Mouse (Mus musculus) adrenal gland, postnatal 4 days (tissue): Measurements from ENCODE around the gene Rpn2. TPM values are rescaled to one million over a fixed set of nuclear protein-coding genes. Genes with fewer than 3 reads are reported as not detected.

ENCODE experiments used
- DNase-seq, 2 experiments: peaks; one replicate each; pipeline ENCODE4 v3.0.0; 2021 to 2022; ENCODE audit warnings: low spot score in 2 of 2, mixed read lengths in 2 of 2
- total RNA-seq, 2 experiments: library from RNA; stranded (reverse); gene quantifications; 2 replicates each; pipeline ENCODE4 v1.2.3; 2021

Gene Rpn2
- total RNA-seq, 2 experiments from 2014 or later = 237 to 244 TPM

DNA sequence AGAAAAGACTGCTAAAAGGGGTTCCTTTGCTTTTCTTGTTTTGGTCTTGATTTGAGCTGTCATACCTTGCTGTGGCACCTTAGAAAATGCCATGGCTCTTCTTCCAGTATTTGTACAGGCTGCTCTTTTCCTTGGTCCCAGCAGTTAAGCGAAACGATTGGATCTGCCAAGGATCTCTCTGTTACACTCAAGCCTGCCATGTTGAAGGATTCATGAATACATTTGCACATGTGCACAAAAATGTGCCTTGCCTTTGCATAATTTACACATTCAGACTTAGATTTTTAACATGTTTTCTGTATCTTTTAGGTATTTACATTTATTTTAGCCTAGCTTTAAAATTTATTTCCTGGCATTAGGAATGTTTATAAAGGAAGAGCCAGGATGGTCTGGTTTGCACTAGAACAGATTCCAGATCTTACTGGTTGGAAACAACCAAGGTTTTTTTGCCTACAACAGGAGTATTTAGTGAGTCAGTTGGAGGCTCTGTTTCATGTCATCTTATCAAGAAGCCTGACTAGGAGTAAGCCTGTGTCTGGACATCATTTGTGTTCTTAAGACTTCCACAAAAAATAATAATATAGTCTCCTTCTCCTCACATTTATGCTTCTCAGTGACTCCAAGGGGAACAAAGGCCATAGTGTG is 29.6 kb downstream of the Rpn2 start:
- DNase-seq = no peak

DNA sequence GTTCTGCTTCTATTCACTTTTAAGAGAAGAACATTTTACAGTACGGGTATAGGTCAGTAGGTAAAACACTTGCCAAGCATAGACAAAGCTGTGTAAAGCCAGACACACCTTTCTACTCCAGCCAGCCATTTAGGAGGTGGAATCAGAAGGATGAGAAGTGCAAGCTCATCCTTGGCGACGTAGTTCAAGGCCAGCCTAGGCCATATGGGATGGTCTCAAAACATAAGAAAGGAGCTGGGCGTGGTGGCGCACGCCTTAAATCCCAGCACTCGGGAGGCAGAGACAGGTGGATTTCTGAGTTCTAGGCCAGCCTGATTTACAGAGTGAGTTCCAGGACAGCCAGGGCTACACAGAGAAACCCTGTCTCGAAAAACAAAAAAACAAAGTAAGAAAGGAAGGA is 30.8 kb downstream of the Rpn2 start:
- DNase-seq = no peak

DNA sequence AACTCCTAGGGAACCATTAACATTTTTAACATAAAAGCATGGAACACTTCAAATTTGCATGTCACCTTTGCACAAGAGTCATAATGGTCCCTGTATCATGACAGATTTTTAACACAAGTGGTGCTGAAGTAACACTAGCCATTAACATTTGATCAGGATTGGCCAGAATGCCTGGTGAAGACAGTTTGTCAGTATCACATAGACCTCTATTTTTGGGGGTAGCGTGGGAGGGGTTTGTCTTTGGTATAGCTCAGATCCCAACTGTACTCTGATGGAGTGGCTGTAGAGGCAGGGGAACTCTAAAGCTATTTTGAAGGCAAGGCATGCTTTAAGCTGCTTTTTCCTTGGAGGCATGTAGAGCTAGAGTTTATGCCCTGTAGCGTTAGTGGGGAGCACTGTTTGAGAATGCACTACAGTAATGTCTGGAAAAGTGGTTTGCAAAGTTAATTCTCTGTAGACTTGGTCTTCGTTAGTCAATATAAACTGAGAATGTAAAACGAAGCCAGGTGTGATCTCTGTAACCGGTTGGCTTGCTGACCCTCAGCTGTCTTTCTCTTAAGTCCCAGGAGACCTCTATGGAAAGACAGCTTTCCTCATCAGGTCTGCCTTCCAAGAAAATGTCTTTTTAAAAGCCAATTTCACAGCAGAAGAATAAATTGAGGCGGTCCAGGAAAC is 32.3 kb downstream of the Rpn2 start:
- no peak for DNase-seq

DNA sequence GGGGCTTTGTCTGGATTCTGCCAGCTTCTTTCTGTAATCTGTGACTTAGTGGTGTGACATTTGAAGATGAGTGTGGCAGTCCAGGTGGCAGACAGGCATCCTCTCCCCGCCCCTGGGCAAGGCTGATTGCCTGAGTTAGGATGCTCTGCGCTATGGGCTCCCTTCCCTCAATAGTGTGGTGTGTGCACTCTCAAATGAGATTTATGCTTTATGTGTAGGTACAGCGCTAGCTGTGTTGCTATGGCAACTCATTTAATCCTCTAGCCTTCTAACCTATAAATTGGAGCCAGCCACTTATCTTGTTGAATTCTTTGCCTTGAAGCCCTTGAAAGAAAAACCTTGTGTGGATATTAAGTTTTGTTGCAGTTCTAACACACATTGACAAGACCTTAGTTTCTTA is 34.9 kb downstream of the Rpn2 start:
- no peak for DNase-seq

DNA sequence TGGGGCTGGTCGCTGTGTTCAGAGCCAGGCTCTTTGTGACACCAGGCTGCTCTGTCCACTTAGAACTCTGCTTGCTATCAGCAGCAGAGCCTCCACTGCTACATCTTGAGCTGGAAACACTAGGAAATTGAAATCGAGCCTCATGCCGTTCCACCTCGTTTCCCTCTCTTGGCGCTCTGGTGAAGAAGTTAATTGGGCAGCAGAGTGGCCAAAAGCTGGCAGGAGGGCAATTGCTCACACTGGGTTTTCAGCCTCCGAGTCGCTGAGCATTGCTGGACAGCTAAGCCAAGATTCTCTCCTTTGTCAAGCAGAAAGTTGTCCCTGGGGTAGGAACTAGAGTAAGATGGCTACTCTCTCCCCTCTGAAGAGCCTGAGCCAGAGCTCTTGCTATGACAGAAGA is 35.5 kb downstream of the Rpn2 start:
- DNase-seq = no peak

DNA sequence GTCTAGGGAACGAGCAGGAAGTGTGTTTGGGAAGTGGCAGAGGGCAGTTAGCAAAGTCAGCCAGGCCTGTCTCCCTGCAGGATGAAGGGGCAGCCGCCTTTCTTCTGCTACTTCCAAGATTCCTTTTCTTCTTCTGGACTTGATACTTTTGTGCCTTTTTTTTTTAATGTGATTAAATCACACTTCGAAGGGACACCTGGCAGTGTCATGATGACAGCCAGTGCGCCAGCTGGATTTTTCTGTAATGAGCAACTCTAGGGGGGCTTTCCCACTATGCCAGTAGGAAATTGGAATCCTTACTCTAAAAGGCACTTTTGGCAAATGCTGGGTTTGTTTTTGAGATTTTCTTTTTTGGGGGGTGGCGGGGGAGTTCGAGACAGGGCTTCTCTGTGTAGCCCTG is 36.7 kb downstream of the Rpn2 start:
- no peak for DNase-seq

DNA sequence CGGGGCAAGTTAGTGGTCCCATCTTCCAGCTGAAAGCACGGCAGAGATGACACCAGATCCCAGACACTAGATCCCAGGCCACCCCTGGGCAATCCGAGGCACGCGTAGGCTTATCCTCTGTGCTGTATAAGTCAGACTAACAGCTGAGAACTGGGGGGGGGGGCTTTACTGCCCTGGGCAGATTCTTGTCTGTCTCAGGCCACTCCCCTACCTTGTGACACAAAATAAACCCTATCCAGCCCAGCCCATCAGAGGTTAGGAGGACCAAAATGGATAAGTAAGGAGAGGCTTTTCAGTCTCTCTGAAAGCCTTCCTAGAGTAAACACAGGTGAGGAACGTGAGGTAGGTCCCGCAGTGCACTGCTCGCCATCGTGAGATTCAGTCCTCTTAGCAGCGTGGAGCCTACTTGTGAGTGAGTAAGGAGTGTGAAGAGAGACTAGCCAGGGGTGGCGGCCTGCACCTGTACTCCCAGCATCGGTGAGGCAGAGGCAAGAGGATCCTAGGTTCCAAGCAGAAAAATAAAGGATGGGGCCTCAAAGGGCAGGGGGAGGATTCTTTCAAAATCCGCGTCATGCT is 37.6 kb downstream of the Rpn2 start:
- DNase-seq = no peak

DNA sequence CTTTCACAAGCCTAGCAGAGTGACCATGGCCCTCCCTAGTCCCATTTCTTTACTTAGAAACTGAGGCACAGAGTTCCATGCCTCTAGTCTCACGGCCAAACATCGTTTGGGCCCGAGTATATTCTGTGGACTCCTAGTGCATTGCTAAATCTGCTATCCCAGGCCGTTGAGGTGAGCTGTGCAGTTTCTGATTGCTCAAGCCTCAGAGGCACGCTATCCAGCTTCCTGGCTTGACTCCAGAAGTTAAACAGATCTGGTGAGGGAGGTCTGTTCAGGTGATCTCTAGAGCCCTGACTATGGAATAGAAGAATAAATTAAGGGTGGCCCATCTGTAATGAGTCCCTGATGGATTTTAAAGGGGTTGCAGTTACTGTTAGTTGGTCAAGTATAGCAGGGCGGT is 38.4 kb downstream of the Rpn2 start:
- DNase-seq = no peak

DNA sequence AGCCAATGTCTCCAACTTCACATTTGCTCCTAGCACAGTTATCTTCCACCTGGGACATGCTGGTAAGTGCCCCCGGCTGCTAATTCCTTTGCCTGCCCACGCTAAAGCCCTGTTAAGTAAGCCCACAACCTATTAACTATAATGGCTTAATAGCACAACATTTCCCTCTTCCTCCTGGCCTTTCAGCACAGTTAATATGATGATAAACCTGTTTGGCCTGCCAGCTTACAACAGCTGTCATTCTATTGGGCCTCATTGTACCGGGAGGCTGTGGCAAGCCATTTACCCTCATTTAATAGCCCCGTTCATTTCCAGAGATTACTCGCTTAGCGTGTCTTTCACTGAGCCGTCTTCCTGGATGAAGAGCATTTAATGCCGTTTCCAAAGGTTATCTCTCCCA is 41.3 kb downstream of the Rpn2 start:
- no peak for DNase-seq

DNA sequence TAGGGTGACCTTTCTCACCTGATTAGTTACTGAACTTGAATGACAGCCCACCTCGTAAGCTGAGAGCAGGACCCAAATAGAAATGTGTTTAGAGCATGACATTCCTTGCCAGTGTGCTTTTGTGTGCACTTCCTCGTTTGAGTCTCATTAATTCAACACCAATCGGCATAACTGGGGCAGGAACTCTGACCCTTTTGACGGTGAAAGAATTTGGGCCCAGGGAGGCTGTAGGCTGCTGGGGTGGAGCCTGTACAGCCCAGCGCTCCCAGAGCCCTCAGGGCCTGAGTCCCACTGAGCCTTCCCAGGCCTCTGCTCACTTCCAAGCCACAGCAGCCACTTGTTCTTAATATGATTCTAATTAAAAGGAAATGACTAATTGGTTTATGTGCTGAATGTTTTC is 42.1 kb downstream of the Rpn2 start:
- no peak for DNase-seq

DNA sequence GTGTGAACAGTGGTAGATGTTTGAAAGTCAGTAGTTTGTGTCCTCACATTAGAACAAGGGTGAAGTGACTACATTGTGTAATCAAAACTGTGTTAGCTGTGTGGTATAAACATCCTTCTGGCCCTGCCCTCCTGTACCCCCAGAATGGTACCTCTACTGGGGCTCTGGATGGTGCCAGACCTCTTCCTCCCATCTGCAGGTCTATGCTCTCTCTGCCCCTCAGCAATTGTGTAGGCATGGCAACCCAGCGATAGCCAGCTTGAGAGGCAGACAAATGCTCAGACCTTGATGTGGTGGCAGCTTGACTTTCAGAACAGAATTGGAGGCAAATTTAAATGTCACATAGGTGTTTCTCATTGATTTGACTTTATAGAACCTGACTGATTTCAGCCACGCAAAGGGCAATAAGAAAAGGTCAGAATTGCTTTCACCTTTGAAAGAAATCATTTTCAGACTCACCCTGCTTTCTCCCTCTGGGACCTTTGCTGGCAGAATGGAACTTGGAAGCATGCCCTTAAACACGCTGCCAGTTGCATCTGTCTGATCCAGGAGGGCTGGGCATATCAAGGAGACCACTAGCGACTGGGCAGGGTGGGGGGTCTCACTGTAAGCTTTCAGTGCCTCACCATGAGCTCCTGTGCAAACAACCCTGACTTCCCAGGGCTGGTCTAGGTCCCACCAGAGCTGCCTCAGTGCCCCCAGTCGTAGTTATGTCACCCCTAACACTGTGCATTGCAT is 43.4 kb downstream of the Rpn2 start:
- DNase-seq = no peak

DNA sequence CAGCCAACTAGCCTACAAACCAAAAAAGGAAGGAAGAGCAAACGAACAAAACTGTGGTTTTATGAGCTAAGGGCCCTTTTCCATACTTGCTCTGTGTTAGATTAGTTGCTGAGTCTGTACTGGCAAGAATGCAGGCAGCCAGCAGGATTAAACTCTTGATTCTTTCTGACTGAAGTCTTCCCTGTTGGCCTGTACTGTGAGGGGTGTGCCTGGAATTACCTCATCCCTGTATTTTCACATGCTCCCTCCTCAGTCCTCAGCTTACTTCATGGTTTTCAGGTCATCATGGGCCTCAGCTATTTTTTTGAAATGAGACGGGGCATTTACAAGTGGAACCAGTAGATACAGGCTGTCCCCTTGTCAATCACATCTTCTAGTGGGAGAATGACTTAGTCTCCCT is 46.4 kb downstream of the Rpn2 start:
- DNase-seq = no peak

DNA sequence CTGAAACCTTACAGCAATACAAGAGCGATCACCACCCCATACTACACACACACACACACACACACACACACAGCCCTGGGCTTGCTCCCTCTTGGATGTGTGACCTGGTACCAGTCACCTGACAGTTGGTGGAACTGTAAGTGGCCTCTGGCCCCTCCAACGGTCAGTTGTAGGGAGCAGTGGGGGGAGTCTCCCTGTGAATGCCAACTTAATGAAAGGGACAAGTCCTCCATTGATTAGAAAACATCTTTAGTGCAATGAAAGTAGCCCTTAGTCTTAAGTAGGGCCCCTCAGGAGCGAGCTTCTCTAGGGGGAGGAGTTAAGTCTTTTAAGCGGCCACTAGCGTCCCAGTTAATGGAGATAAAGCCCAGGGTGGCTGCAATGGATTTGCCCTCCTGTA is 49.3 kb downstream of the Rpn2 start:
- DNase-seq = no peak

DNA sequence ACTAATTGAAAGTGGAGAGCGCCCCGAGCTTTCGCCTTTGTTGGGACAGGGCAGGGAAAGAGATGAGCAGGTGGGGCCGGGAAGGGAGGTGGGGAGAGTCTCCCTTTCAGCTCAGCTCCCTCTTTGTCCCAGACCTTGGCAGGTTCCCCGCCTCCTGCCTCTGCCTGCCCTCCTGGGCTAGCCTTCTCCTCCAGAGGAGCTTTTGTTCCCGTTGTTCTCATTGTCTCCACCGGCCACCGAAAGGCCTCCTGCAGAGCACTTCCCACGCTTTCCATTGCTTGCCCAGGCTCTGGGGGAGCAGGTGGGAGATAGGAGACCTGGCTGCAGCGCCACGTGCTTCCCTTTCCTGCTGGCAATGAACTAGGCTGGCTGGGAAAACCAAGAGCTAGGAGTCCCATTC is 49.8 kb downstream of the Rpn2 start:
- DNase-seq = no peak

DNA sequence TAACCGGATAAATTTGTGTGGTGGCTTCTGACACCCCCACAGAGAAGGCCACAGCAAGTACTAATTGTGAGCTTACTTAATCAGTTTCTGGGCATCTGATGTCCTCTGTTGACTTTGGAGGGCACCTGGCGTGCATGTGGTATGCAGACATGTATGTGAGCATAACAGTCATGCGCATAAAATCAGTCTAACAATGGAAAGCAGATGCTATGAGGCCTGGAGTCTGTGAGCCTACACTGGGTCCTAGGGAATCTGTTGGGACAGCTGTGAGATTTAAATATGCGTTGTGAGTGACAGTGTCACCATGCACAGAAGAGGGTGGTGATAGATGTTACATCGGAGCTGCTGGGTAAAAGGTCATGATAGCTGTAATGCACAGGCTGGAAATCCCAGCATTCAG is 53.2 kb downstream of the Rpn2 start:
- DNase-seq = no peak

DNA sequence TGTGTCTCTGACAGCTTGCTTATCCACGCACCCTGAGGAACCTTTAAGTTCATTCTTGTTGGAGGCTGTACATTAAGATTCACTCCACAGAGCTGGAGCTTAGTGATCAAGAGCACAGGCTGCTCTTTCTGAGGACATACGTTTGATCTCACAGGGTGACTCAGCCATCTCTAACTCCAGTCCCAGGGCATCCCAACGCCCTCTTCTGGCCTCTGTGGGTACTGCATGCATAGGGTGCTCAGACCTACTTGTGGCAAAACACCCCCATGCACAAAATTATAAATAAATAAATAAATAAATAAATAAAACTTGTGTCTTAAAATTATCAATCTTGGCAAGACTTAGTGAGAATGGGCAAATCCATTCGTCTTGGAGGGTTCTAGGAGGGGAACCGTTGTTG is 59.8 kb downstream of the Rpn2 start:
- DNase-seq = peak; percentile 25 to 67

DNA sequence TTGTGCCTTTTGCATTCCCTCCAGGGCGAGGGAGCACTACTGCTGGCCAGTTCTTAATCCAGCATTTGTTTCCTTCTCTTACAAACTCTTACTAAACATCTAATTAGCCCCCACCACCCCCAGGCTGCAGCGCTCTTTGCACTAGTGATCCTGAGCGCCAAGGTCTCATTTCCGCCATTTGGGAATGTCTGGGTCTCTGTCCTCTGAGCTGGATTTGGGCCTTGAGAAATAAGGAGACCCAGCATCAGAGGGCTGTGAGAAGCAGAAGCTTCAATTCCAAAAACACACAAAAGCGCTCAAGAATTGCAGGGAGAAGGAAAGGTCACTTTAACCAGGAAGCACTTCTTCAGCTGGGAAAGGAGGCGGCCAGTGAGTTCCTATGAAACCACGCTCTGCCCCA is 60.7 kb downstream of the Rpn2 start:
- DNase-seq = no peak

DNA sequence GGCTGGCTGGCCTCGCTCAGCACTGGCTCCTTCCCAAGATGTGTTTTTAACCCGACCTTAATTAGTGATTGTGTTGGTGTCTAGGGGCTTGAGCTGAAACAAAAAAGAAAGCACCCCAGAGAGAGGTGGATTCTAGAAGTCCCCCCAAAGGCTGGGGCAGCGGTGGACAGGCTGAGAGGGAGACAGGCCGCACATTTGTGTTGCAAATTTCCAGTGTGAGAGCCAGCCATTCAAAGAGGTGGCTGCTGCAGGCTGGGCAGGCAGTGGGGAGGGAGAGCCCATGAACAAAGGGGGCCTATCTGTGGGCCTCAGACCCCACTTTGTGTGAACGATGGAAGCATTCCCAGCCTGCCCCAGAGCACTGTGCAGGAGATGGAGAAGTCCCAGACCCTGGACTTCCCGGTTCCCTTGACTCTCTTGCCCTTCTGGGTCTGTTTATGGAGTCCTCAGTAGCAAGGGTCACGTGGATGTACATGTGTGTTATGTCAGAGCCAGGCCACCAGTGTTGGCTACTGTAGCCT is 61.5 kb downstream of the Rpn2 start:
- no peak for DNase-seq

DNA sequence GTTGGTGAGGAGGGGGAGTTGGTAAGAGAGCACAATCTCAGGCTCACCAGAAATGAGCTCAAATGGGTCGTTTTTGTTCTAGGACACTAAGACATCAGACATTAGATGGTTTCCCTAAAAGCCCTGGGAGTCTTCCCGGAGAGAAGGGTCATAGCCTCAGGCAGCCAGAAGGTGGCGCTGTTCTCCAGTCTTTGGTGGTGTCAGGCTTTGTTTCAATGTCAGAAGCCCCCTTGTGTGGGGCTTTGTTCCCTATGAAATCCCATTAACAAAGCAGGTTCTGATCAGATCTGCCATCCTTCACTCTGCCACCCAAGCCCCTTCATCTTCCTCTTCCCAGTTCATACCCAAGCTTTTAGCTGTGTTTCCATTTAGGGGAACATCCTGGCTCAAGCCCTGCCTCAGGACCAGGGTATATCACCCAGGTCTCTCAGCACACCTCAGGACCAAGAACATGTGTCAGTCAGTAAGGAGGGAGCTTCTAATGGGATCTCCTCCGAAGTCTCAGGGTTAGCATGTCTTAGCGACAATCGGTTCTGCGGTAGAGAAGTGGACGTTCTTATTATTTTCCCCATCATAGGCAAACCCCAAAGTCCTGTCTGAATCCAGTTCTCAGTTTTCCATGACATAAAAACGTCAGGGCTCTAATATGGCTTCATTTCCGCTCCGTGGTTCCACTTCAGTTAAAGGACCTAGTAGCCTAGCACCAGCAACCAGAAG is 62.9 kb downstream of the Rpn2 start:
- peak; percentile 30 to 40 for DNase-seq

DNA sequence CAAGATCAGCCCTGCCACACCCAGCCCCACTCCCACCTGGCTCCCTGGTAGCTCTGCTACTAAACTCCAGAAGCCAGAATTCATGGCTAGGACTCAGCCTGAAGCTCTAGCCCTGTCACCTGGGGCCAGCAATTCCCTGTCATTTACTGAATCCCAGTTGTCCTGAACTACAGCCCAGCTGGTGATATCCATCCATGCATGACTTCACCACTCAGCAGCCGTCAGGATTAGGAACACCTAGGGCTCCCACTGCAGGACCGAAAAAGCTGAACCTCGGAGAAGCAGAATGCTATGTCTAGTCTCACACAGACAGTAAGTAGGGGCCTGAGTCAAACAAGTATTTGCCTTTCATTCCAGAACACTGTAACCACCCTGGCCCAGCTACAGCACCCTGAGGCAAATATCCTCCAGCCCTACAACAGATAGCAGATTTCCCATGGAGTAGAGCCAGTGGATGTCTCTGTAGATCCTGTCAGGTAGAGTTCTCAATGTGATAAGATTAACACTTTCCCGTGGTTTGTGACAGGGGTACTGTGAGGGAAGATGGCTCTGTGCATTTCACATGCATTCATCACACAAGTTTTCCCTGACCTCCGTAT is 63.6 kb downstream of the Rpn2 start:
- DNase-seq = no peak

DNA sequence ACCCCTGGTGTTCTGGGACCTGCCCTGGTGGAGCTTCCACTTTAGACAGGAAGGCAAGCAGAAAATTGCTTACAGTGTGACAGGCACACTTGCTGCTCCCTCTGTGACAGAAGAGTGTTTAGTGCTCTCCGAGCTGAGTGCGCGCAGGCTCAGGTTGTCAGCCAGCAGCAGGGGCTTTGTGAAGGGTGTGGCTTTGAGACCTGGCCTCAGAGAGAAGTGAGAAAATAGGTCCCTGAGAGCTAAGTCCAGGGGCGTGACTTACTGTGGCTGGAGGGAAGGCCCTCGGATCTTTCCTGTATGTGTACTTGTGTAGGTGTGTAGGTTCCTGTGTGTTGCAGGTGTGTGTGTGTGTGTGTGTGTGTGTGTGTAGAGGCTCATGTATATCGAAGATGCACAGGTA is 64.5 kb downstream of the Rpn2 start:
- no peak for DNase-seq
